Mouse (Mus musculus) hindbrain, embryonic 16.5 days (tissue): Measurements from ENCODE around the gene Nelfcd. TPM values are rescaled to one million over a fixed set of nuclear protein-coding genes. Genes with fewer than 3 reads are reported as not detected.

ENCODE experiments used
- ATAC-seq: fragments of 200-750 bp; cut with Nextera tagmentation; 2 replicates; pipeline ENCODE4 v1.8.0; 2017; ENCODE audit warnings: moderate TSS enrichment, moderate library complexity
- H3K27ac ChIP-seq: fragments of 300-500 bp; sonication (generic); 2 replicates; pipeline ENCODE4 v1.5.1; 2014; ENCODE audit warnings: low read depth, mild to moderate bottlenecking, control low read depth, low read length, moderate library complexity
- H3K27me3 ChIP-seq: fragments of 300-500 bp; sonication (generic); replicated peaks from 2 replicates; pipeline ENCODE4 v1.6.1; 2014; ENCODE audit warnings: low read length; ENCODE audit not compliant: control insufficient read depth, insufficient read depth
- H3K36me3 ChIP-seq: fragments of 300-500 bp; sonication (generic); 2 replicates; pipeline ENCODE4 v1.6.1; 2014; ENCODE audit warnings: mild to moderate bottlenecking, low read length, moderate library complexity, mixed read lengths; ENCODE audit not compliant: control insufficient read depth, insufficient read depth
- H3K4me1 ChIP-seq: fragments of 300-500 bp; sonication (generic); 2 replicates; pipeline ENCODE4 v1.6.1; 2014; ENCODE audit warnings: low read depth, low read length; ENCODE audit not compliant: control insufficient read depth, insufficient read depth
- H3K4me2 ChIP-seq: fragments of 300-500 bp; sonication (generic); 2 replicates; pipeline ENCODE4 v1.6.1; 2014; ENCODE audit warnings: mild to moderate bottlenecking, low read length, control low read depth, moderate library complexity
- H3K4me3 ChIP-seq: fragments of 300-500 bp; sonication (generic); 2 replicates; pipeline ENCODE4 v1.5.1; 2014; ENCODE audit warnings: mild to moderate bottlenecking, low read length, control low read depth, moderate library complexity
- H3K9ac ChIP-seq: fragments of 300-500 bp; sonication (generic); 2 replicates; pipeline ENCODE4 v1.6.1; 2014; ENCODE audit warnings: low read depth, mild to moderate bottlenecking, control low read depth, low read length, moderate library complexity
- H3K9me3 ChIP-seq: fragments of 300-500 bp; sonication (generic); 2 replicates; pipeline ENCODE4 v1.6.1; 2014; ENCODE audit warnings: mild to moderate bottlenecking, low read length, moderate library complexity; ENCODE audit not compliant: control insufficient read depth
- WGBS: fragments of 180-500 bp; shearing (Covaris S2); extraction: QIAGEN DNeasy Blood & Tissue Kit; methylation state at CpG from one replicate; pipeline ENCODE4 v1.1.7; 2014; 5-methylcytosine and 5-hydroxymethylcytosine counted together
- polyA plus RNA-seq: library from polyadenylated mRNA; unstranded; fragments of >200 nt; fragmentation: Nextera tagmentation; extraction: Ambion mirVana; gene quantifications from 2 replicates; pipeline ENCODE4 v1.2.1, GENCODE M21; 2015

Gene Nelfcd
- polyA plus RNA-seq, 1 experiment from 2014 or later: 108 TPM

DNA sequence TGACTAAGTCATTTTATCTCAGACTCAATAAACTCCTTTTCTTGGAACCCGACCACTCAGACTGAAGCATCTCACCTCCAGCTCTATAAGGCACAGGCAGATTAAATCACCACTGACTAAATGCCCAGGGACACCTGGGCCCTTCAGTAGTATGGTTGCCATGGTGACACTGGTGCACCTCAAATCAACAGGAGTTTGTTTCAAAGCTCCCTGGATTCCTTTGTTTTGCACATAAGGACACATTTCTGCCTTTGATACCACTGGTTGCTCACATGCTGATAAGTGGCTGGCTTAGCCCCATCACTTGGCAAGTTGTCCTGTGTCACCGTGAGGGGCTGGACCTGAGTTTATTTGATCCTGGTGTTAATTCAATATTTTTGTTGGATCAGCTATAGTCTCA, 43.8 kb downstream of the Nelfcd start:
- H3K4me1 ChIP-seq: peaks cover 7% of the 10 kb centered on the region
- H3K9ac ChIP-seq: no peak overlapping the region
- no peak overlapping the region for H3K4me2 ChIP-seq
- ATAC-seq: no peak
- no peaks in the 10 kb centered on the region for H3K9me3 ChIP-seq
- H3K27ac ChIP-seq: no peak overlapping the region
- H3K36me3 ChIP-seq: peaks cover 19% of the 10 kb centered on the region
- no peak overlapping the region for H3K4me3 ChIP-seq
- no peaks in the 10 kb centered on the region for H3K27me3 ChIP-seq
- WGBS: 57% methylated on average over 2 of the region's 2 CpGs

DNA sequence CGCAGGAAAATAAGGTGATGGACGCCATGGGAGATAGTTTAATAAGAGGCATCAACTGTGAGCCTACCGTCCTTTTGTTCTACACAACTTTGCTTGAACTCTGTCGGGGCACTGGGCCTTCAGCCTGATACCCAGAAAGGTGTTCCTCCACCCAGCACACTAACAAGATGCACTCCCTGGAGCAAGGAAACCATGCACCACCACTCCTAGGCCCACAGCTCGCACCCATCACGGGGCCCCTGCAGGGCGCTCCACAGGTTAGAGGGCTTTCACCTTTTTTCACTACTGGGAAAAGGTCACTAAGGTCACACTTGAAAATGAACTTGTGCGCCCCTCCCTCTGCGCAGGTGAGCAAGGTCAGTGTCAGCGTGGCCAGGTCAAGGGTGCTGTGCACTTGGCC, 47.8 kb downstream of the Nelfcd start:
- H3K9ac ChIP-seq: peak overlapping the region; percentile 85
- H3K4me2 ChIP-seq: peak overlapping the region; percentile 96
- peaks cover 21% of the 10 kb centered on the region for H3K36me3 ChIP-seq
- peak; percentile 22; the same call in 1 of the 2 replicates for ATAC-seq
- 40% methylated on average over 10 of the region's 10 CpGs for WGBS
- no peaks in the 10 kb centered on the region for H3K27me3 ChIP-seq
- peaks cover 7% of the 10 kb centered on the region for H3K4me1 ChIP-seq
- no peaks in the 10 kb centered on the region for H3K9me3 ChIP-seq
- peak overlapping the region; percentile 70 for H3K4me3 ChIP-seq
- peak overlapping the region; percentile 69 for H3K27ac ChIP-seq

DNA sequence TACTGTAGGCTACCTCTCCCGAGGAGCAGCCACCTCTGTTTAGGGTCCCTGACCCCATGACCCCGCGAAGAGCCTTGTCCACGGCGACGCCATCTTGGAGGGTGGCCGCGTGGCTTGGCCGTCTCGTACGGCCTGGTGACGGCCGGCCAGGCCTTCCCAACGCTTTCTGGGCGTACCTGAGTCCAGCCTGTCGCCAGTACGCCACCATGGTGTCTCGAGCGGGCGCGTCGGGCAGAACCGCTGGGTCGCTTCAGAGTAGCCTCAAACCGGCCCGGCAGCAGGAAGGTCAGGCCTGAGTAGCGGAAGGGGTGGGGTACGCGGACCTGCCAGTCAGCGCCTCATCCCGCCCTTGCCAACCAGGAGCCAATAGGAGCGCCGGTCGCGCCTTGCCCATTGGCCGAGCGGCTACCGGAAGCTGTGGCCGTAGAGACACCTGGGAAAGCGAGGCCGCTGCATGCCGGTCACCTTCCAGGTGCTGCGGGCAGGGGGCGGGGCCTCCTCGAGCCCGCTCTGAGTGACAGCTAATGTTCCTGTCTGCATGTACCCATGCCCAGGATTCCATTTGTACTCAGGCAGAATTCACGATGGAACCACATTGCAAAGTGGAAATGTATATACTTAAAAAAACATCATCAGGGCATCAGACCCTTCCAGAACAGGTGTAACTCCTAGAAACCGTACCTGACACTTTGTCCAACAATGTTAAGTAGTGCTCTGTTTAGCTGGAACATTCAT, 48.4 kb downstream of the Nelfcd start, which contains the start of gene Atp5e:
TSS of gene Atp5e (minus strand) at position 317 of the 735 bp plus-strand sequence.
- Histone ChIP-seq H3K27ac (peak within 1 kb of the TSS; percentile 69), H3K9ac (peak within 1 kb of the TSS; percentile 85), H3K4me2 (peak within 1 kb of the TSS; percentile 96), H3K9me3 (no peaks in the 10 kb centered on the region), H3K4me1 (peaks cover 7% of the 10 kb centered on the region), H3K36me3 (peaks cover 21% of the 10 kb centered on the region), H3K4me3 (peak within 1 kb of the TSS; percentile 70), H3K27me3 (no peaks in the 10 kb centered on the region)
- ATAC-seq: peak; percentile 100
- 2% methylated on average over 48 of the region's 48 CpGs for WGBS

DNA sequence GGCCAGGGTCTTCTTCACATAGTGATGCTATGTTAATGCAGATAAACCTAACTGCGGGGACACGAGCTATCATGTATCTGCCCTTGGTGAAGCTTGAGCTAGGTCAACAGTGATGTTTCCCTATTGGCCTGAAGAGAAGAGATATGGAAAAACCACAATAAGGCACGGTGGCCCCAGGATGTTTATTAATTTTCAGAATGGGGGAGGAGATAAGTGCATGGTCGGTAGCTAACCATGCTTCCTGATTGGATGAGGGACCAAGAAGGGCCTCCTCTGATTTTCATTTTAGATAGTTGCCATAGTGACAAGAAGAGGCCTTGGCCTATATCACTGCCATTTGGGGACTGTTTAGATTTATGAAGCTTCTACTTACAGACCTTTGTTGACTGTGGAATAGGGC, 54.7 kb downstream of the Nelfcd start:
- 85% methylated on average over 4 of the region's 4 CpGs for WGBS
- Histone ChIP-seq H3K27me3 (no peaks in the 10 kb centered on the region), H3K4me3 (no peak overlapping the region), H3K36me3 (peaks cover 5% of the 10 kb centered on the region; the same call in 1 of the 2 replicates), H3K4me1 (peaks cover 8% of the 10 kb centered on the region), H3K27ac (no peak overlapping the region), H3K9ac (no peak overlapping the region), H3K9me3 (no peaks in the 10 kb centered on the region), H3K4me2 (no peak overlapping the region)
- no peak for ATAC-seq

DNA sequence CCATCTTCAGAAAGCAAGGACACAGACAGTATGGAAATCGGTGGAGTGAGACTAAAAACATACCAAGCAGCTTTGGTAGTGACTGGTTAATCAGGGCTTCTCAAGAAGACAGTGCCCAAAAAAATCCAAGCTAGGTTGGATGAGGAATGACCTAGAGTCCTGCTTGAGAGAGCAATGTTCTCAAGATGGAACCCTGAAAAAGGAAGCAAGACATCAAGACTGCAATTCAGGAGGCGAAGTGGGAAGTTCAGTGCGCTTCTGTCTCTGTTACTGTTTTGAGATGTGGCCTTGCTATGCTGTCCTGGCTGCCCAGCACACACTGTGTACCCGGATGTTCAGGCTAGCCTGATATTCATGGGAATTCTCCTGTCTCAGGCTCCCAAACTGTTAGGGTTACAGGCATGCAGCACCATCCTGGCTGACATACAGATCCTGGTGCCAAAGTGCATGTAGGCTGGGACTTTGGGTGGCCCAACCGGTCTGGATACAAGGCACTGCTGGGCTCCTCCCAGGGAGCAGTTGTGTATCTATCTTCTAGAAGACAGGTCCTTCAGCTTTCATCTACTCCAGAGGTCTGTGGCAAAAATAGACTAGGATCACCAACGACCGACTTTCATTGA, 55.3 kb downstream of the Nelfcd start:
- no peaks in the 10 kb centered on the region for H3K27me3 ChIP-seq
- no peak overlapping the region for H3K27ac ChIP-seq
- H3K9me3 ChIP-seq: no peaks in the 10 kb centered on the region
- H3K4me1 ChIP-seq: peaks cover 8% of the 10 kb centered on the region
- no peak overlapping the region for H3K4me2 ChIP-seq
- no peak for ATAC-seq
- no peak overlapping the region for H3K4me3 ChIP-seq
- WGBS: 97% methylated on average over 7 of the region's 7 CpGs
- H3K9ac ChIP-seq: no peak overlapping the region
- peaks cover 5% of the 10 kb centered on the region; the same call in 1 of the 2 replicates for H3K36me3 ChIP-seq

DNA sequence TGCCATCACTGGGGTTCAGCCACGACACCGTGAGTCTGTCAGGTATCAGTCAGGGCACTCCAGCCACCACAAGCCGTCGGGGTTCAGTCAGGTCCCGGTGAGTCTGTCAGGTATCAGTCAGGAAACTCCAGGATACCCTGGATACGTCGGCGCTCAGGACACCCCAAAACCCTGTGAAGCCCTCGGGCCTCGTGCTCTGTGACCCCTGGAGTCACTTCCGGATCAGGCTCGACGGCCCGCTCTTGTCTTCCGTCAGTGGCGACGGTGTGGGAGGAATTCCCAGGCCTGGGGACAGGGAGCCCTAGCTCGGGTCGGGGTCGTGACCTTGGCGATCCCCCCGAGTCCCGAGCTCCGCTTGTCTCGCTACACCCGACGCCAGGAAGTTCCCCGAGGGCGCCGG, 56.8 kb downstream of the Nelfcd start:
- H3K9ac ChIP-seq: peak overlapping the region; percentile 76
- peaks cover 2% of the 10 kb centered on the region; the same call in 1 of the 2 replicates for H3K36me3 ChIP-seq
- H3K27me3 ChIP-seq: no peaks in the 10 kb centered on the region
- H3K4me2 ChIP-seq: peak overlapping the region; percentile 83
- H3K4me1 ChIP-seq: peaks cover 8% of the 10 kb centered on the region
- 8% methylated on average over 29 of the region's 30 CpGs for WGBS
- peak overlapping the region; percentile 68 for H3K27ac ChIP-seq
- no peaks in the 10 kb centered on the region for H3K9me3 ChIP-seq
- no peak; the same call in 1 of the 2 replicates for ATAC-seq
- H3K4me3 ChIP-seq: peak overlapping the region; percentile 83

DNA sequence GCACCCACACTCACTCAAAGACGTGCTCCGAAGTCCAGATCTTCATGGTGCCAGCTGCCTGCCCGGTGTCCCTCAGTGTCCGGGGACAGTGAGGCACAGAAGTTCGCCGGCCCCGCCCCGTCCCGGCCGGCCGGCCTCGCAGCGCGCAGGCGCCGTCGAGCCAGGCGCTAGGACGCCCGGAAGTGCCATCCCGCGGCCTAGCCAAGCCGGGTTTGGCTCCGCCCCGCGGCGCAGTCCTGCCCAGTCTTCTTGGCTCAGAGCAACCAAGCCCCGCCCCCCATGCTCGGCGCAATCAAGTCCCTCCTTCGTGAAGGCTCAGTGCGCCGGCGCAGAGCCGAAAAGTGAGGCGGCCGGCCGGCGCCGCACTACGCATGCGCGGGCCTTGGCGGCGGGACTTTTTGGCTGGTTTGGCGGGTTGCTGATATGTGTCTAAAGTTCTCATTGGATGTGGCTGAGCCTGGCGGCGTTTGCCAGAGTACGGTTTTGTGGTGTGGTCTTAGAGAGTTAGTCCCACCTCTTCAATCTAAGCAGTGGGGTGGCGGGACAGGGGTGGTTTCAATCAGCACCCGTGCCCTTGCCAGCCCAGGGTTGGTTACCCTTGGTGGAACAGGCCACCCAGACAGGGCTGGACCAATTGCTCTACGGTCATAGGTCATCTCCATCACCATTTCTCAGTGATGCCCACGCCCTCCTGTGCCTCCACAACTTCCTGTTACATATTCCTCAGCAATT, 57.4 kb downstream of the Nelfcd start, which contains the start of gene Prelid3b:
TSS of gene Prelid3b (minus strand) at position 264 of the 732 bp plus-strand sequence.
- H3K27ac ChIP-seq: peak within 1 kb of the TSS; percentile 68
- H3K4me3 ChIP-seq: peak within 1 kb of the TSS; percentile 83
- H3K4me1 ChIP-seq: peaks cover 8% of the 10 kb centered on the region
- H3K4me2 ChIP-seq: peak within 1 kb of the TSS; percentile 83
- H3K27me3 ChIP-seq: no peaks in the 10 kb centered on the region
- peaks cover 2% of the 10 kb centered on the region; the same call in 1 of the 2 replicates for H3K36me3 ChIP-seq
- peak within 1 kb of the TSS; percentile 76 for H3K9ac ChIP-seq
- no peaks in the 10 kb centered on the region for H3K9me3 ChIP-seq
- WGBS: under 1% methylated on average over 53 of the region's 53 CpGs
- peak; percentile 99 for ATAC-seq

DNA sequence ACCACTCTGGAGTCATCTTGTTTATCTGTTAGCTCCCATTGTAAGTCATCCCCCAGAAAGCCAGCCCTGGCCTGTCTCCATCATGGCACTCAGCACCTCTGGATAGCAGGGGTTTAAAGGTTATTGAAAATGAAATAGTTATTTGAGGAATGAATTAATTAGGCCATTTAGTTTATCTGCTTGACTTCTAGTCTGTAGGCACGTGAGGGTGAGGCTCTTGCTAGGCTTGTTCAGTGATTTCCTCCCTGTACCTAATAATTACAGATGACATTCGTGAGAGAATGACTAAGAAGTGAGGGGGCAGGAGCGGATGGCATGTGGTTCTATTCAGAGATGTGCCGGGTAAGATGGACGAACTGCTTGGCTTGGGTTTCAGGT, 57.9 kb downstream of the Nelfcd start:
- Histone ChIP-seq H3K9me3 (no peaks in the 10 kb centered on the region), H3K4me2 (peak overlapping the region; percentile 82), H3K4me3 (peak overlapping the region; percentile 83), H3K27me3 (no peaks in the 10 kb centered on the region), H3K36me3 (peaks cover 2% of the 10 kb centered on the region; the same call in 1 of the 2 replicates), H3K27ac (no peak overlapping the region), H3K9ac (no peak overlapping the region; the same call in 1 of the 2 replicates), H3K4me1 (peaks cover 8% of the 10 kb centered on the region)
- no peak for ATAC-seq
- 83% methylated on average over 5 of the region's 5 CpGs for WGBS
